Mouse (Mus musculus): ENCODE data around the gene Flrt1. TPM values are rescaled to one million over a fixed set of nuclear protein-coding genes. Genes with fewer than 3 reads are reported as not detected.

The Flrt1 gene
- total RNA-seq, 2 experiments from 2014 or later: 0.53 to 0.54 TPM

DNA sequence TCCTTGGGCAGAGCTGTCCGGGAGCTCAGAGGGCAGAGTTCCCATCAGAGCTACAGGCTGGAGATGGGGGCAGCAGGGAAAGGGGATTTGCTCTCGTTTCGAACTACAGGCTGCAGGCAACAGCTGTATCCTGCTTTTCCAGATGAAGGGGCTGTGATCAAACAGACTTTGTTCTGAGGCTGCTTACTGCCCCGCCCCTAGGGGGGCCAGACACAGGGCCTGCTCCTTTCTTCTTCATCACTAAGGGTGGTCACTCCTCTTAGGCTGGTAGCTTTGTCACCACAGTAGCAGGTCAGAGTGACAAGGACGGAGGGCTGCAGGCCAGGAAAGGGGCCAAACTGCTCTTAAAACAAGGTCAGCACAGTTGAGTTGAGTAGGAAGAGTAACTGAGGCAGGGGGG, 4.6 kb upstream of the Flrt1 start:
- no peak for TF ChIP-seq CTCF (IDR thresholded peaks at IDR 0.05)
- no peak for DNase-seq
- H3K4me3 ChIP-seq: no peak overlapping the region
- H3K27ac ChIP-seq: peak overlapping the region; percentile 38
- intact Hi-C loops (cut with DNase I): loop anchor here (5.0 kb wide), 1 partner anchor 72 kb away; no protein-coding TSS in a partner anchor

DNA sequence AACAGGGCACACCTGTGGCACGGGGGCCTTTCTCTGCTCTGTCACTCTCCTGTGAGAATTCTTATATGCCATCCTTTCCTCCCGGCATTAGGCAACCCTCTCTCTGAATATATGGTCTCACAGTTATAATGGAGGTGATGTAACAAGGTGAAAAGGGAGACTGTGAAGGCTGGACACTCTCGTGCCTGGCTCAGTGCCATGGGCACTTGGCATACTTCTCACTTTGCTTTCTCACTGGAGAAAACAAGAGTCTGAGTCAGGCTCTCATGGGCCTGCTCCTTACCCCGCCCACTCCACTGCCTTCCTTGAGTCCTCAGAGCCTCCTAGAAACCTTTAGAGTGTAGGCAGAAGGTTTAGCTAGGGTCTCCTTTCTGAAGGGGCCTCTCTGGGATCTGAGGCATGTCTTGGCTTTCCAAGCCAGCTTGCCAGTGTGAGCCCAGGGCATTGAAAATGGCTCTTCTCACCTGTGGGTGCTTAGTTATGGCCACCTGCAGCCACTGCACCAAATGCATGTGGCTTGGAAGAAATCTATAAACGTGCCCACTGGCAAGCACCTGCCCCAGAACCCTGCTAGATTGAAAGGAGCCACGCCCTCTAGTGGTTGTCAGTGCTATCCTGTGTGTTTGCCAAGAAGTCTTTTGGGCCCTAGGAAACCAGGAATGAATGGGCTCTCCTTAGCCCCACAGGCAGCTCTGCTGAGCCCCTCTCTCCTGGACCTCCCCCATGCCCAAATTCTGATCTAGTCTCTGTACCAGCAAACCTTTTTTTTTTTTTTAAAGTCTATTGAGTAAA, 2.8 kb upstream of the Flrt1 start:
- Histone ChIP-seq H3K4me3 (no peak overlapping the region), H3K27ac (no peak overlapping the region)
- TF ChIP-seq CTCF (IDR thresholded peaks at IDR 0.05): peak; percentile 45
- DNase-seq: no peak
- intact Hi-C loops (cut with DNase I): no loop called here

DNA sequence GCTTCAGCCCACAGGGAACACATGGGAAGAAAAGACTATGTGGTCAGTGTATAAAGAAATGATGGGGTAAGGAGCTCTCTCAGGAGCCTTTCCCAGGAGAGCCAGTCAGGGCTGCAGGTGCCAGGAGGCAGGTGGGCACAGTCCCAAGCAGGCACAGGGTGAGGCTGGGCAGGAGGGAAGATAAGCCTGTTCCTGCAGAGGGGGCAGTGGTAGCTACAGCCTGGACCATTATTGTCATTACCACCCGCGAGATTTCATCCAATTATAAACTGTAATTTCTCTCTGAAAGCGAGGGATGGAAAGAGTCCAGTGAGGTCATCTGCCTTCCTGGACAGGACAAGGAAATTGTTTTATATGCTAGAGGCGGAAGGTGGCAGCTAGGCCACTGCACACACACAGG, 1.6 kb upstream of the Flrt1 start:
- DNase-seq: peak; percentile 48
- Histone ChIP-seq H3K27ac (peak overlapping the region; percentile 73), H3K4me3 (no peak overlapping the region)
- no peak for TF ChIP-seq CTCF (IDR thresholded peaks at IDR 0.05)
- intact Hi-C loops (cut with DNase I): no loop called here

DNA sequence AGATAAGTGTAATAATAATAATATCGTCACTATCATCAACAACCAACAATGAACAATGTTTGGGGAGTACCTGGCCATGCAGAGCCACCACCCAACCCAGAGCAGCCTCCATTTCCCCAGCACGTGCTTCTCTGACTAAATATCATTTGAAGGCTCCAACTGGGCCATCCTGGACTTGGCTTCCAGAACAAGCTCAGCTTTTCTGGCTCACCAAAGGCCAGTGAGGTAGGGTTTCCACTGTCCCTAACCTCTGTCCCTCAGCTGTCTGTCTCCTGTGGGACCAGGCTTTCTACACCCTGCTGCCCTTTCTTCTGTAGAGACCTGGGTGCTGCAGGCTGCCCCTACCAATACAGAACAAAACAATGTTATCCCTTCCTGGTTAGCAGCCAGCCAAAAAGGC, 1.0 kb upstream of the Flrt1 start:
- Histone ChIP-seq H3K27ac (peak overlapping the region; percentile 73), H3K4me3 (no peak overlapping the region)
- intact Hi-C loops (cut with DNase I): no loop called here
- TF ChIP-seq CTCF (IDR thresholded peaks at IDR 0.05): no peak
- peak; percentile 63 for DNase-seq

DNA sequence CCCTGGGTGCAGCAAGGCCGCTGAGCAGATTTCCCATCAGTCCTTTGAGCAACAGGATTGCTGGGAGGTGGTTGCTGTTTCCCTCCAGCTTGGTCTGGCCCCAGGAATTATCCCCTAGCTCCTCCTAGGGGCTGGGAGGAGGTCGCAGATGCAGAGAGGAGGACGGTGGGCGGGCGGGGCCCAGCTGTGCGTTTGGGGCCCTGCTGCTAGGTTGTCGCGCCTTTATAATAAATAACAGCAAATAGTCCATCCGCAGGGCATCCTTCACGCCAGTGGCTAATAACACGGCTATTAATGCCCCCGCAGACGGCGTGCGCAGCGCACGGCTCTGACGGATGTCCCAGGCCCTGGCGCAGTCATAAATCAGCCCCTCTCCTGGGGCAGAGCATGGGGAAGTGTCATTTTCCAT, 1.5 kb downstream of the Flrt1 start:
- intact Hi-C loops (cut with DNase I): no loop called here

DNA sequence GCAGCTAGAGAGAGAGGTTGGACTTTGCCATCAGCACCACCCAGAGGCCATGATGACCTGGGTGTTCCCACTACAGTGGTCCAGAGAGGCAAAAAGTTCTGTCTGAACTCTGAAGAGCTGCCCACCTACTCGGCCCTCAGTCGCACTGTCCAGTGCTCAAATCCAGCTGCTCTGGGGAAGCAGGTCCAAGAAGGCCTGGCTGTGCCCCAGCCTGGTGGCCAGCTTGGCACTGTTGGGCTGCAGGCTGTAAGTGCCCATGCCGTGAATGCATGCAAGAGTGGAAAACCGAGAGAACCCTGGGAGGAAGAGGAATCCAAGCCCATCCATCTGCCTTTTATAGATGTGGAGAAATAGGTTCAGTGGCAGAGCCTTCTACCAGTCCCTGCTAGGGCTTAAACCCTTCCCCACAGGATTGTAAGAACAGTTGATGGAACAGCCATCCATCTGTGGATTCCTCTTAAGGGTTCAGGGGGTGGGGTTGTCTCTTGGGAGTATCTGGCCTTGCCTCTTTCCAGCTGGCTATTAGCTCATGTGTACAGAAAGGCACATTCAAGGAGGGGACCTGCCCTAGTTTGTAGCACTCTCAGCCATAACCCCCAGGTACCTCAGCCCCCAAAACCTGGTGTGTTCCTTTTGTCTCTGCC, 2.1 kb downstream of the Flrt1 start:
- DNase-seq: peak; percentile 60
- peak overlapping the region; percentile 79 for H3K27ac ChIP-seq
- intact Hi-C loops (cut with DNase I): no loop called here
- no peak for TF ChIP-seq CTCF (IDR thresholded peaks at IDR 0.05)
- peak overlapping the region; percentile 45 for H3K4me3 ChIP-seq

More for the DNA sequence above, 1.5 kb downstream of the Flrt1 start:
- peak; percentile 73 for DNase-seq
- Histone ChIP-seq H3K27ac (peak overlapping the region; percentile 79), H3K4me3 (peak overlapping the region; percentile 45)
- peak; percentile 23; the same call in 1 of the 2 replicates for TF ChIP-seq CTCF (IDR thresholded peaks at IDR 0.05)

DNA sequence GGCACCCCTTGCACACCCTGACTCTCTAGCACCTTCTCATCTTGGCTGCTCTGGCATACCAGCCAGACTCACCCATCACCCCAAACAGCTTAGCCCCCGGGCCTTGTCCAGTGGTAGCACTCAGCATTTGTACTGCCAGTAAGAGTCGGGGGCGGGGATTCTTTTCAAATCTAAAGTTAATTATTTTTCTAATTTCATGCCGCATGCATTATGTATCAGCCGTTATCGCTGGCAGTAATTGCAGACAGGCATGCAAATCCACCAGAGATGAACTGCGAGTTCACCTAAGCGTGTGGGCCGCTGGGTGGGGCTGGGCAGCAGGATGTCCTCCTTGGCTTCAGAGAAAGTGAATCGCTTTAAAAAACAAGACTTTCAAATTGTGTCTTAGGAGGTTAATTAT, 3.5 kb downstream of the Flrt1 start:
- no peak for TF ChIP-seq CTCF (IDR thresholded peaks at IDR 0.05)
- intact Hi-C loops (cut with DNase I): no loop called here
- Histone ChIP-seq H3K4me3 (no peak overlapping the region), H3K27ac (no peak overlapping the region)
- DNase-seq: no peak

DNA sequence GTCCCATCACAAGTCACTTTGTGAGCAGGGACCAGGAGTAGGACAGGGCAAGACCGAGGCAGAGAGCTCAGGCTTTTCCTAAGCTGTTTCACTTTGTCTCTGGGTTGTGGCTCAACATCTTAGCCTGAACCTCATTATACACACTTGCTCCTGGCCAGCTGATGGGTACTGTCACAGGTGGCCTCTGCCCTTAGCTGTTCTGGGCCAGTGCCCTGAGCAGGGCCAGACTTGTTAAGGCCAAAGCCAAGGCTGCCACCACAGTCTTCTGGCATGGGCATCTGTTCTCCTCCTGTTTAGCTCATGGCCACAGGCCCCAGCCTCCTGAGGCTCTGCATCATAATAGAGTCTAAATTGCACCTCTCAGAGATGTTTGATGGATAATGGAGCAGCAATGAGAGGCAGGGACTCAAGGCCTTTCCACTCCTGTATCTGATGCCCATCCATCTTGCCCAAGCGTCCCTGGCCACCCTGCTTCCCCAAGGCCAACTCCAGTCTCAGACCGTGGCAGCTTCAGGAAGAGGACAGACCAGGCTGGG, 5.8 kb downstream of the Flrt1 start:
- intact Hi-C loops (cut with DNase I): no loop called here
- Histone ChIP-seq H3K4me3 (no peak overlapping the region), H3K27ac (no peak overlapping the region; the same call in 1 of the 2 replicates)
- peak; percentile 64 for DNase-seq
- TF ChIP-seq CTCF (IDR thresholded peaks at IDR 0.05): no peak

DNA sequence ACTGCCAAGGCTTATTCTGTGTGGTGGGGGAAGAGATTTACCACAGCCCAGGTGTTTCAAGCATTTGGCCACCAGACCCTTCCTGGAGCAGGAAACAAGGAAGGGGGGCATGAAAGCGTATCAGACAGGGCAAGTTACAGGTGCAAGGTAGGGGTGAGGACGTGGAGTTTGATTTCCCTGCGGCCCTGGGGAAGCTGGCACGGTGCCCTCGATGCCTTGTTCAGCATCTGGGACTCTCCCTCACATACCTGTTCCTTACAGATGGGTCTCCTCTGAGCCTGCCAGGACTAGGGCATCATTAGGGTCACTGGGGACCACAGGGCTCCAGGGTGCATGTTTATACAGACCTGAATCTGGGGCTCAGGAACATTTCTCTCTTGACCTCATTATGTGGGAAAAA, 12.8 kb downstream of the Flrt1 start:
- TF ChIP-seq CTCF (IDR thresholded peaks at IDR 0.05): no peak
- intact Hi-C loops (cut with DNase I): no loop called here
- no peak overlapping the region for H3K27ac ChIP-seq
- DNase-seq: no peak
- no peak overlapping the region for H3K4me3 ChIP-seq

DNA sequence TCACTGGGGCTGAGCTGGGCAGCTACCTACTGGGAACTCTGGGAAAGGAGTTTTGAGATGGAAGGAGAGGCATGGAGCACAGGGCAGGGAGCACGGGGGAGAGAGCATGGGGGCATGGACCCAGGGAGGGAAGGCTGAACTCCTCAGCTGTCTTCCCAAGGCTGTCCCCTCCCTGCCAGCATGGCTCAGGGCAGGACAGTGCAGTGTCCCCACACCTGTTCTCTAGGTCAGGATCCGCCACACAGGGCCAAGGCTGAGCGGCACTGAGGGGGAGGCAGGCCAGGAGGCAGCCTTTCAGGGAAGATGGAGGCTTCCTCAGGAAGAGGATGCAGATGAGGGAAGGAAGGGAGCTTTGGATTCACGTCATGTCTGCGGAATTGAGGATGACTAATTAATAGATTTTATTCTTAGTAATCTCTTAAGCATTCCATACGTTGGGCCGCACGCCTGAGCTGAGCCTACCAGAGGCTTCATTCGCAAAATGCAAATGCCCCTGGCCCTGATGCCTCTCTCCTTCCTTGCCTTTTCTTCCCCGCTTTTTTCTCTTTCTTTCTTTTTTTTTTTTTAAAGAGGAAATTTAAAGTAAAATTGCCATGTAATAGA, 14.0 kb downstream of the Flrt1 start:
- TF ChIP-seq CTCF (IDR thresholded peaks at IDR 0.05): no peak
- no peak for DNase-seq
- no peak overlapping the region for H3K4me3 ChIP-seq
- no peak overlapping the region for H3K27ac ChIP-seq
- intact Hi-C loops (cut with DNase I): no loop called here

DNA sequence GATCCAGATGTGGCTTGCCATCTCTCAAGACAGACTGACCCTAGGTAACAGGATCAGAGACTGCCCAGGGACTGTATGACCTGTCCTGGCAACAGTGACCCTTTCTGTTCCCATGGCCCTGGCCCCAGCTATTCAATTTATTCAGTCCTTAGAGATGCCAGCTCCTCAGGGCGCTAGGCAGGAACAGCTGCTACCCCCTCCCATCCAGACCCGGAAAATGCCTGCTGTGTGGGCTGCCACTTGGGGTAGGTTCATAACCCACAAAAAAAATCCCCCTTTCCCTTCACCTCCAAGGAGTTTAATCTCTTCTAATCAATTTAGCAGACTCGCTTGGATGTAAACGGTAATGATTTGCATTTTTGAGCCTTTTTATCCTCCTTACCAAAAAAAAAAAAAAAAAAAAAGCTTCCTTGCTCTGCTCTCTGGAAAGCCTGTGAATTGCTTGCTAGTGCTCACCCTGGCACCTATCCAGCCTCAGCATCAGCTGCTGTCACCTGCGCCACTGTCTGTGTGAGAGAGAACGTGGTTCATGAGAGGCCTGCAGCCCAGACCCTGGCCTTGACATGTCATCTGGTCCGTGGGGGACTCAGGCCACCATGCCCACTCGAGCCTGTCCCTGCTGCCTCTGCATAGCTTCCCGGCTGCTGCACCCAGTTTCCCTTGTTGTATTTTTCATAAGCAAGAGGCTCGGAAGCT, 15.0 kb downstream of the Flrt1 start:
- intact Hi-C loops (cut with DNase I): no loop called here
- no peak overlapping the region for H3K4me3 ChIP-seq
- DNase-seq: no peak
- no peak overlapping the region for H3K27ac ChIP-seq
- TF ChIP-seq CTCF (IDR thresholded peaks at IDR 0.05): no peak

DNA sequence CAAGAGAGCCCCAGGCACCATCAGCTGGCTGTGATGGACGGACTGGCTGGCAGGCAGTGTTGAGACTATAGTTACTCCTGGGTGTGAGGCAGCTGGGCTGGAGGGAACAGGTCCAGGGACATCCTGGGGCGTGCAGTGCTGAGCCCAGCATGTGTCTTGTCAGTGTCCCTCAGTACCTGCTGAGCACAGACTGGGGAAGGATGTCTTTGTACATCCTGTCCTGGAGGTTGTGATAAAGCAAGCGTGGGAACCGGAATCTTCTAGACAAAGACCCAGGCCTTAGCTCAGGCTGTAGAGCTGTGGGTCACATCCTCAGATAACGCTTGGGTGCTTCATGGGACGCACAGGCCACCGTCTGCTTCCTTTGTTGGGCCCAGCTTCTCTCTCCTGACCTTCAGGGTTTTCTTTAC, 15.7 kb downstream of the Flrt1 start:
- no peak overlapping the region for H3K27ac ChIP-seq
- TF ChIP-seq CTCF (IDR thresholded peaks at IDR 0.05): no peak
- no peak overlapping the region for H3K4me3 ChIP-seq
- intact Hi-C loops (cut with DNase I): no loop called here
- DNase-seq: peak; percentile 79
